Mouse (Mus musculus): ENCODE measurements around the gene Tagln2. TPM values are rescaled to one million over a fixed set of nuclear protein-coding genes. Genes with fewer than 3 reads are reported as not detected.
A peak's percentile ranks its signal among the peaks of the same experiment; 100 is the strongest.

Tagln2 gene
- polyA plus RNA-seq, 1 experiment = 594 TPM

DNA sequence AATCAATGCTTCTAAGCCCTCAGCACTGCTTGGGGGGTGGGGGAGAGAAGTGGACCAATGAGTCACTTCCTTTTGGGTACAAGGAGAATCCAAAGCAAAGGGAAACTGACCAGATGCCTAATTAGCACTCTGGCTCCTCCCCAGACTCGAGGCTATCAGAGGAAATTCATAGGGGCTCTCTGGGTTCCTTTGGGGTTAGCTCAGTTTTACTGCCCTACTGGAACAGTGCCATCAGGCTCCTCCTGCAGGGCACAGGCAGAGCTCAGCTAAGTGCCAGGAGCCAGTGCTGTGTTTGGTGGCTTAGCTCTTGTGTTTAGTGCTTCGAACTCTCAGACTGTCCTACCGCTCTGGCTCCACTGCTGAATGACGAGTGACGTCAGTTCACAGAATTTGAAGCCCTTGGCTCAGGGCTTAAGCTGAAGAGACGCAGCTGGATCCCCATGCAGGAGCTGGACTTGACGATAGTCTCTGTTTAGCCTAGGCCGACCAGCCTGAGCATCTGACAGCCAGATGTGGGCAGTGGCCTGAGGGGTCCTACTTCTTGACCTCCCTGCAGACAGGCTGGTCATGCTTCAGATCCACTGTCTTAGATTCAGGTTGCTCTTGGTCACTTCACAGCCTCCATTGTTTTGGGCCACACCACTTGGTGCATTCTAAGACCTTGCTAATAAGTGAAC, 30.8 kb downstream of the Tagln2 start:
- WGBS = 45% methylated on average over 8 of the region's 8 CpGs
- Histone ChIP-seq H3K4me3 (replicated peaks; ENCODE audit: extremely low read depth, low read depth, low read length) (no peak overlapping the region), H3K4me1 (ENCODE audit: control insufficient read depth, insufficient read depth, low read length) (peaks cover 3% of the 10 kb centered on the region; the same call in 1 of the 2 replicates)
- TF ChIP-seq POLR2A (IDR thresholded peaks at IDR 0.05; ENCODE audit: borderline replicate concordance, extremely low read depth, low read depth, low read length) (no peak), CTCF (IDR thresholded peaks at IDR 0.05; ENCODE audit: insufficient read depth, low read length) (no peak)
- DNase-seq = no peak

DNA sequence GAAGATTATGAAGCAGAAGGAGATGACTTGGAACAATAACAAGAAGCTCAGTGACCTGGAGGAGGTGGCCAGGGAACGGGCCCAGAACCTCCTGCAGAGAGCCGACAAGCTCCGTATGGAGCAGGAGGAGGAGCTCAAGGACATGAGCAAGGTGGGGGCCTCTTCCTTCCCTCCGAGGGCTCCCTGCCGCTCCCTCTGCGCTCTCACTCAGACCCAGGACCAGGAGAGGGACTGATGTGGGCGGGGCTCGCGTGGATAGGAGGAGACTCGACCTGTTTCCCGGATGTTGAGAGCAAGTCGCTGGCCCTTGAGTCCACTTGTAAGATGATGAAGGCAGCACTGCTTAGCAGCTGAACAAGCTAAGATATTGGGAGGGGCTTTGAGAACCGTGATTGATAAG, 32.7 kb downstream of the Tagln2 start:
- H3K4me3 ChIP-seq (replicated peaks; ENCODE audit: extremely low read depth, low read depth, low read length) = no peak overlapping the region
- H3K4me1 ChIP-seq (ENCODE audit: control insufficient read depth, insufficient read depth, low read length) = no peaks in the 10 kb centered on the region
- WGBS = 8% methylated on average over 13 of the region's 13 CpGs
- no peak for TF ChIP-seq POLR2A (IDR thresholded peaks at IDR 0.05; ENCODE audit: borderline replicate concordance, extremely low read depth, low read depth, low read length)
- TF ChIP-seq CTCF (IDR thresholded peaks at IDR 0.05; ENCODE audit: insufficient read depth, low read length) = no peak
- peak; percentile 61 for DNase-seq

DNA sequence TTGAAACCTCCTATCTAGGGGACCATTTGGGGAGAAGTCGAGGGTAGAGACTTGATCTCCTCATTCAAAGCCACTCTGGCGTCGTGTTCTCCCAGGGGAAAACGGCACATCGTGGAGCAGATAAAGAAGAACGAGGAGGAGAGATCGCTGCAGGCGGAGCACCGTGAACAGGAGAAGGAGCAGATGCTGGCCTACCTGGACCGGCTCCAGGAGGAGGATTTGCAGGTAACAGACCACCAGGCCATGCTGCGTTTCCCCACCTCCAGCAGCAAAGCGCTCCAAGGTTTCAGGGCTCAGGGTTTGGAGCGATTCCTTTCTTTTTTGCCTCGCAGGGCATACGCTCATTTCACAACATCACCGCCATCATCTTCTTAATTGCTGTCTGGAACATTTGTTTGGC, 35.3 kb downstream of the Tagln2 start:
- no peak for DNase-seq
- TF ChIP-seq CTCF (IDR thresholded peaks at IDR 0.05; ENCODE audit: insufficient read depth, low read length) (no peak), POLR2A (IDR thresholded peaks at IDR 0.05; ENCODE audit: borderline replicate concordance, extremely low read depth, low read depth, low read length) (no peak)
- WGBS = 87% methylated on average over 16 of the region's 16 CpGs
- Histone ChIP-seq H3K4me3 (replicated peaks; ENCODE audit: extremely low read depth, low read depth, low read length) (no peak overlapping the region), H3K4me1 (ENCODE audit: control insufficient read depth, insufficient read depth, low read length) (no peaks in the 10 kb centered on the region)

DNA sequence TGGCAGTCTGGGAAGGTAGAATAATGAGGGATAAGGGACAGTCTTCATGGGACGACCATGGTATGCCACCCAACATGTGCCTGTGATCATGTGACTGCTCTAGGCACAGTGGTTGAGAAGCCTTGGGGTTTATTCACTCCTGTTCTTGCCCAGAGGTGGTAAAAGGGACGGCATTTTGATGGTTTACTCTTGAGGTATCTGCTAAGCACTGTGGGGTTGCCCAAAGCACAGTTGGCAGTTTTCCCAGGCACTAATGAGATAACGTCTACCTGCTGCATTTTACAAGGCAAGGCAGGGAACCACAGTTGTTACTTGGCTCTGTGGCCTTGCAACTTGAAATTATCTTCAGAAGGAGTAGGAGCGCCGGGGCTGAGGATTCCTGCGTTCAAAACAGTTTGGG, 40.0 kb downstream of the Tagln2 start:
- no peak for TF ChIP-seq POLR2A (IDR thresholded peaks at IDR 0.05; ENCODE audit: borderline replicate concordance, extremely low read depth, low read depth, low read length)
- no peak for TF ChIP-seq CTCF (IDR thresholded peaks at IDR 0.05; ENCODE audit: insufficient read depth, low read length)
- no peaks in the 10 kb centered on the region for H3K4me1 ChIP-seq (ENCODE audit: control insufficient read depth, insufficient read depth, low read length)
- WGBS = 63% methylated on average over 6 of the region's 6 CpGs
- DNase-seq = no peak
- H3K4me3 ChIP-seq (replicated peaks; ENCODE audit: extremely low read depth, low read depth, low read length) = no peak overlapping the region

DNA sequence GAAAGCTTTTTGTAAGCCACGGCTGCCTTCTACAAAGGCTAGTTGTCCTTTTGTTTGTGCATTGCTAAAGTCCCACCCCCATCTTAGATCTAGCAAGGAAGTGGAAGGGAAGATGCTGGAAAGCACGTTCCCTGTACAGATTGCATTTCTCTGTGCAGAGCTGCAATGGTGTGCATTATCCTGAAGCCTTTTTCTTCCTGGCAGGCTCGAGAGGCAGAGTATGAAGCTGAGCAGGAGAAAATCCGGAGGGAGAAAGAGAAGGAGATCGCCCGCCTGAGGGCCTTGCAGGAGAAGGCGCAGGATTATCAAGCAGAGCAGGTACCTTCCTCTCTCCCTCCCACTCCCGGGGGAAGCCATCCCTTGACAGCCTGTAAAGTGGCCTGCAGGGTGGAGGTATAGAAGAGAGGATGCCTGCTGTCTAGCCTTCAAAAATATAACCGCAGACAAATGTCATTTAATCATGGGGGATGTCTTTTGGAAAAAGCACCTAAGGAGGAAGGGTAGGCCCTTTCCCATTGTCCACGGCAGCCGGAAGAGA, 40.5 kb downstream of the Tagln2 start:
- 64% methylated on average over 11 of the region's 11 CpGs for WGBS

DNA sequence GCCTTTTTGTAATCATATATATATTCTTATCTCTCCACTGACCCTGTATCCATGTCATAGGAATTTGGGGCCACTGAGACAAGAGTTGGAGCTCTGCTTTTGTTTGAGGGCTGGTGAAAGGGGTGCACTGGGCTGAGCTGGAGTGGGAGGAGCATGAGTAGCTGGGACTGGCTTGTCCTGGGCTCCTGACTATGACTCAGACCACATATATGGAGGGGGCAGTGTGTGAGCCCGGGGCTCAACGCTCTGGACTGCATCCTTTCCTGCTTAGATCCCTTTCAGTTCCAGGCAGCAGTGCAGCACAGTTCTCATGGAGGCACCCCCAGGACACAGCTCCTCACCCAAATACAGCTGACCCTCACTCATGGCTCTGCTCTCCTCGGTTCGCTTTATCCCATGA, 46.2 kb downstream of the Tagln2 start:
- TF ChIP-seq CTCF (IDR thresholded peaks at IDR 0.05; ENCODE audit: insufficient read depth, low read length) = no peak
- TF ChIP-seq POLR2A (IDR thresholded peaks at IDR 0.05; ENCODE audit: borderline replicate concordance, extremely low read depth, low read depth, low read length) = no peak
- H3K4me1 ChIP-seq (ENCODE audit: control insufficient read depth, insufficient read depth, low read length) = peaks cover 4% of the 10 kb centered on the region; the same call in 1 of the 2 replicates
- WGBS = 74% methylated on average over 4 of the region's 4 CpGs
- no peak for DNase-seq
- H3K4me3 ChIP-seq (replicated peaks; ENCODE audit: extremely low read depth, low read depth, low read length) = no peak overlapping the region

More for the DNA sequence above, 40.5 kb downstream of the Tagln2 start:
- DNase-seq = no peak
- TF ChIP-seq CTCF (IDR thresholded peaks at IDR 0.05; ENCODE audit: insufficient read depth, low read length) = no peak
- no peak for TF ChIP-seq POLR2A (IDR thresholded peaks at IDR 0.05; ENCODE audit: borderline replicate concordance, extremely low read depth, low read depth, low read length)
- Histone ChIP-seq H3K4me3 (replicated peaks; ENCODE audit: extremely low read depth, low read depth, low read length) (no peak overlapping the region), H3K4me1 (ENCODE audit: control insufficient read depth, insufficient read depth, low read length) (no peaks in the 10 kb centered on the region)

DNA sequence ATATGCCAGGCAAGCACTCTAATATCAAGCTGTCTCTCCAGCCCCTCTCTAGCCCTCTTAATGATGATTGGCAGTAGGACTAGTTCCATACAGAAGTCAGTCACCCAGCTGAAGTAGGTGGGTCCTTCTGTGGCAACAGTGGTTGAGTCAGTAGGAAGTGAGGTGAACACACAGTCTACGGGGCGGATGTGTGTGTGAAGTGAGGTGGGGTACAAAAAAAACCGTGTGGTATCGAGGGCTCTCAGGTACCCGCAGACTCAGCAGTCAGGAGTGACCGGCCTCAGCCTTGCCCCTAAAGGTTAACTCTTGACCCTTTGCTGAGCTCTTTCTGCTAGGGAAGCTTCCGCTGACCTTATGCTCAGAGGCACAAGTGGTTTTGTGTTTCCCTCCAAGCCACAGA, 48.7 kb downstream of the Tagln2 start:
- peak; percentile 9 for DNase-seq
- 44% methylated on average over 7 of the region's 7 CpGs for WGBS
- H3K4me3 ChIP-seq (replicated peaks; ENCODE audit: extremely low read depth, low read depth, low read length) = no peak overlapping the region
- TF ChIP-seq POLR2A (IDR thresholded peaks at IDR 0.05; ENCODE audit: borderline replicate concordance, extremely low read depth, low read depth, low read length) (no peak), CTCF (IDR thresholded peaks at IDR 0.05; ENCODE audit: insufficient read depth, low read length) (no peak)
- peaks cover 4% of the 10 kb centered on the region; the same call in 1 of the 2 replicates for H3K4me1 ChIP-seq (ENCODE audit: control insufficient read depth, insufficient read depth, low read length)

DNA sequence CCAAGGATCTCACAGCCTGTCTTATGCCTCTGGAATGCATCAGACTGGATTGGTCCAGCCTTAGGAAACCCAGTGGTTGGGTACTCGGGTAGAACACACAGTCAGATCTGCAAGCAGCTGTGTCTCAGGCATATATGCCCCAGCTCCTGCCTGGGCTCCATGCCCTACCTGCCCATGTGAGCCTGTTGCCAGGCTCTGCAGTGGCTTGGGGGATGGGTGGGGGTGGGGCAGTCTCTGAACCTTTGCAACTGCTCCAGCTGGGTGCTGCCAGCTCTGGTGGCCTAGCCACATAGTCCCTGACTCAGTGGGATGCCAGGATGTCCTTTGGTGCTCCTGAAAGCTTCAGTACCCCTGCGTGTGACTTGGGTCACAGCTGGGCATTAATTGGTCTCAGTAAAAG, 49.5 kb downstream of the Tagln2 start:
- DNase-seq = no peak
- Histone ChIP-seq H3K4me1 (ENCODE audit: control insufficient read depth, insufficient read depth, low read length) (peaks cover 4% of the 10 kb centered on the region; the same call in 1 of the 2 replicates), H3K4me3 (replicated peaks; ENCODE audit: extremely low read depth, low read depth, low read length) (no peak overlapping the region)
- 46% methylated on average over 2 of the region's 2 CpGs for WGBS
- TF ChIP-seq CTCF (IDR thresholded peaks at IDR 0.05; ENCODE audit: insufficient read depth, low read length) (no peak), POLR2A (IDR thresholded peaks at IDR 0.05; ENCODE audit: borderline replicate concordance, extremely low read depth, low read depth, low read length) (no peak)

DNA sequence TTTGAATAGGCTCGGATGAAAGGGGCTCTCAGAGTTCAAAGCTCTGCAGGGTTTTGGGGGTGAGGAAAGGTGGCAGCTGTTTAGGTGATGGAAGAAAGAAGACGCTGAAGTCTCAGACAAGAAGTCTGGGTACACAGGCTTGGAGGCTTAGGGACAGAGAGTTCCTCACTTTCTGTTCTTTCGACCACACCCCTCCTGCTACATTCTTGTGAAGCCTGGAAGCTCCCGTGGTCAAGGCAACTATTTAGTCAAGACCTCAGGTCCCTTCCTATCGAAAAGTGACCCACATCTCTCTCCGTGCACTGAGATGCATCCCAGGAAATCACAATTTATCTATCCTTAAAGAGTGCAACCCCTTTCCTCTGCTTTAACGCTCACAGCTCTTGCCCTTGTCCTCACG, 49.9 kb downstream of the Tagln2 start:
- H3K4me3 ChIP-seq (replicated peaks; ENCODE audit: extremely low read depth, low read depth, low read length) = peak overlapping the region; percentile 86
- peaks cover 4% of the 10 kb centered on the region; the same call in 1 of the 2 replicates for H3K4me1 ChIP-seq (ENCODE audit: control insufficient read depth, insufficient read depth, low read length)
- no peak for TF ChIP-seq CTCF (IDR thresholded peaks at IDR 0.05; ENCODE audit: insufficient read depth, low read length)
- no peak for TF ChIP-seq POLR2A (IDR thresholded peaks at IDR 0.05; ENCODE audit: borderline replicate concordance, extremely low read depth, low read depth, low read length)
- 14% methylated on average over 8 of the region's 8 CpGs for WGBS
- DNase-seq = peak; percentile 13

DNA sequence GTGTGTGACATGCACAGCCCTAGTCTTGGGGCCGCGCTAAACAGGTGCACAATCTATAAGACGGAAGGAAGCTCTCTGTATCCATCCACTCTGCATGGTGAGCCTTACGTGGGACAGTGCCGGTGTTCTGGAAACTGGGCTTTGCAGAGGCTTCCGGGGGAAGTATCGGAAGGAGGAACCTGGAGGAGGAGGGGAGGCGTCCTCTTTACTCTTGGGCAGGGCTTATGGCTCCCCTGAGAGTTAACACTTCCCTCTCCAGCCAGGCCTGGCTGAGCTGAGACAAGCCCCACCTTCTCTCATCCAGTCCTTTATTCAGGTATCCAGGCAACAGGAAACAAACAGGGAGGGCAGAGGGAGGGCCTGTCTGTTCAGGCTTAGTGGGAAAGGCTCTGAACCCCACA, 50.7 kb downstream of the Tagln2 start:
- TF ChIP-seq CTCF (IDR thresholded peaks at IDR 0.05; ENCODE audit: insufficient read depth, low read length) (no peak), POLR2A (IDR thresholded peaks at IDR 0.05; ENCODE audit: borderline replicate concordance, extremely low read depth, low read depth, low read length) (peak; percentile 23; the same call in 1 of the 2 replicates)
- H3K4me3 ChIP-seq (replicated peaks; ENCODE audit: extremely low read depth, low read depth, low read length) = peak overlapping the region; percentile 86
- peaks cover 4% of the 10 kb centered on the region; the same call in 1 of the 2 replicates for H3K4me1 ChIP-seq (ENCODE audit: control insufficient read depth, insufficient read depth, low read length)
- DNase-seq = peak; percentile 60
- under 1% methylated on average over 8 of the region's 8 CpGs for WGBS
